Mouse (Mus musculus) heart, postnatal 25 days (tissue): ENCODE results near the gene Slc8b1. TPM values are rescaled to one million over a fixed set of nuclear protein-coding genes. Genes with fewer than 3 reads are reported as not detected.

Experiments
- DNase-seq: peaks from one replicate; pipeline ENCODE4 v3.0.0; 2022; ENCODE audit warnings: low spot score
- intact Hi-C: fragments of 180-260 bp; cut with DNase I; formaldehyde crosslinking; loops from one replicate; pipeline ENCODE4 v1.15.1; 2025
- total RNA-seq, 2 experiments: library from RNA; stranded (reverse); gene quantifications; 2 replicates each; pipeline ENCODE4 v1.2.3; 2021

The Slc8b1 gene
- 10 to 100 TPM in 1 of 2 experiments, 1 to 10 TPM in 1; 9.3 to 12.6 TPM for total RNA-seq

- DNase-seq, result peak; percentile 93
- intact Hi-C loops, result loop anchor here (5.0 kb wide), 1 partner anchor 76 kb away; the partner anchor contains the start of genes Iqcd and Tpcn1
These were observed at the start of gene Slc8b1 for GRCm38 (mm10) chr5:120510982-120511642. Gene Slc8b1 (plus strand): TSS chr5:120511168.

DNA sequence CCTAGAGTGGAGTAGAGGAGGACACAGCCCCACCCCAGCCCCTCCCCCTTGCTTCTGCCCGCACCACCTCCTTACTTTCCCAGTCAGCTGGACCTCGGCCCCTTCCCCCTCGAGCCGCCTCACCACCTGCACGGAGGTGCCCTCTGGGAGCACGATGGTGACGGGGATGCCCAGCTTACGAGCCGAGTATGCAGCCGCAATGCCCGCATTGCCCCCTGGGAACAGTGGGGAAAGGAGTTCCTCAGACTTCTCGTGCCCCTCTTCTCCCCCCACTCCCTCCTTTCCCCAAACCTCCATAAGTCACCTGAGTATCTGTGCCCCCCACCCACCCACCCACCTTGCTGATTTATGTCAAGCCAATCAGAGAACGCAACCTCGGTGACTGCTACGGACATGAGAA lies 49.1 kb upstream of the Slc8b1 start:
- intact Hi-C loops, result no loop called here
- DNase-seq, result no peak

- DNase-seq, result no peak
- intact Hi-C loops, result no loop called here
These were observed 46.6 kb upstream of the Slc8b1 start for GRCm38 (mm10) chr5:120464321-120464720.

DNA sequence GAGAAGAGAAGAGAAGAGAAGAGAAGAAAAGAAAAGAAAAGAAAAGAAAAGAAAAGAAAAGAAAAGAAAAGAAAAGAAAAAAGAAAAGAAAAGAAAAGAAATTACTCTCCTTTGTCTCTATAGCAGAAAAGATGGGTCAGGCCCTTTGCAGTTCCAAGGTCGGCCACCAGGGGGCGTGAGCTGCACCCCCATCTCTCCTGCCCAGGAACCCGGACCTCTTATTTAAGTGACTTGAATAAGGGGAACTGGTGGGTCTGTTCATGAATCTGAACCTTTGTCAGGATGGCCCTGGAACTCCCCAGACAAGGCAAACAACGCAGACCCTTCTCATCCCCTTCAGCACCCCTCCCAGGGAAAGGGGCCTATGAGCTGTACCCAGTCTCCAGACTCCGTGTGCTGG lies 45.9 kb upstream of the Slc8b1 start:
- DNase-seq, result no peak
- intact Hi-C loops, result no loop called here

GRCm38 (mm10) chr5:120465860-120466259 lies 45.1 kb upstream of the Slc8b1 start:
- peak; percentile 31 for DNase-seq
- intact Hi-C loops, result no loop called here

DNA sequence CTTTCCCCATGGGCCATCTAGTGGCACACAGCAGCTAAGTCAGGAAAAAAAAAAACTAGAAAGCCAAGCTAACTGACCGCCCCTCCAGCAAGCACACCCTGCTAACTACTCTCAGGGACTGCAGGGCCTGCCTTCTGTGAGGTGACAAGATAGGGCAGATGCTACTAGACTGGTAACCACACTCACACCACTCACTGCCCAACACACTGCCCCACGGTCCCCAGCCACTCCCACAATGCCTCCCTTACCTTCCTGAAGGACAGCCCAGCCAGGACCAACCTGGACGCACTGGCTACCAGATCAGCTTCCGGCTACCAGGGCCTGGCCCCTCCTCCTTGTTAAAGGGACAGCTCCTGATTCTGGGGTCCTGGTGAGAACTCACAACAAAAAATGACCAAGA lies 43.9 kb upstream of the Slc8b1 start:
- intact Hi-C loops, result no loop called here
- DNase-seq, result no peak

DNA sequence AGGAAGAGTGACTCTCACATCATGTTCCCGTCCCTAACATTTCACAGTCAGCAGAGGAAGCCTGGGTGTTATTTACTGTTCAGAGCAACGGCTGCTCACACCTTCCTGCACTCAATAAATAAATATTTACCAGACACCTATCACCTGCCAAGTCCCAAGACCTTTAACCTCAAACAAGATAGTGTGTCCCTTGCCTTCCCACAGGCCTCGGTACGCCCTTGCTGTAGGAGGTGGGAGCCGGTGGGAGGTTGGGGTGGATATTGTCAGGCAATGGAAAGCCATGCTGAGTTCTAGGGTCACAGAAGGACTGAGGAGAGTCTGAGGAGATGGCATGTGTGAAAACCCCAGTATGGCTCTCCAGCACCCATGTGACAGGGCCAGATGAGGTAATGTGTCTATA lies 42.6 kb upstream of the Slc8b1 start:
- no peak for DNase-seq

DNA sequence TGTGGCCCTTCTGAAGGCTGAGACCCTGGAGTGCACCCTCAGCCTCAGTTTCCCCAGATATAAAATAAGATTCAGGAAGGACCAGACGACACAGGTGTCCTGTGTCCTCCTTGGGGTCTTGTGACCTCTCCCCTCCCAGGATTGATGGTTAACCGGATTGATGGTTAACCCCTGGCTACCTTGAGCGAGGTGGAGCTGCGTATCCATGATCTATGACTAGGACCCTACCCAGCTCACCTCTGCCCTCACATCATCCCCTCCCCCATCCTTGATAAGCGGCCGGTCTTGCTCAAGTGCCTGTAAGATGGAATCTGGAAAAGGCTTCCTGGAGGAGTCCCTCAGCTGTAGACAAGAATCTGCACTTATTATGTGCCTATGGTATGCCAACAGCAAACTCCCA lies 42.1 kb upstream of the Slc8b1 start:
- DNase-seq, result no peak
- intact Hi-C loops, result no loop called here

More for the DNA sequence above, 42.6 kb upstream of the Slc8b1 start:
- intact Hi-C loops, result no loop called here

DNA sequence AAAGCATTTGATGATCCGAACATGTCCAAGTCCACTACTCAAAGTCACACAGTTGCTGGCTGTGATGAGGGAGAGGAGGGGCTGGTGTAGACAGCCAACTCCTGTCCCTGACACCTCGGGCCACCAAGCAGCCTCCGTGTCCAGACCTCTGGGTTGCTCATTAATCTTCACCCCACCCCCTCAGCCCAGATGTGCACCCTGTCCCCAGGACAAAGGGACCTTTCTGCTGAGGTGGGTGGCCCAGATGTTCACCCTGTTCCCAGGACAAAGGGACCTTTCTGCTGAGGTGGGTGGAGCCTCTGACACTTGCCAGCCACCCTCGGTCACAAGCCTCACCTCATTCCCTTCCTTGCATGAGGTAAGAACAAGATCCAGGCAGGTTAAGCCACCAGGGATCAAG lies 39.4 kb upstream of the Slc8b1 start:
- no peak for DNase-seq
- intact Hi-C loops, result no loop called here

- intact Hi-C loops, result no loop called here
- no peak for DNase-seq
These were observed 38.2 kb upstream of the Slc8b1 start, which contains the start of gene Sdsl for GRCm38 (mm10) chr5:120472770-120473169. Gene Sdsl (minus strand): TSS chr5:120472810.

GRCm38 (mm10) chr5:120473361-120473760 lies 37.6 kb upstream of the Slc8b1 start:
- intact Hi-C loops, result no loop called here
- no peak for DNase-seq

GRCm38 (mm10) chr5:120475861-120476260 lies 35.1 kb upstream of the Slc8b1 start:
- no peak for DNase-seq
- intact Hi-C loops, result no loop called here

GRCm38 (mm10) chr5:120476296-120476695 lies 34.7 kb upstream of the Slc8b1 start, which contains the start of gene Sds:
Gene Sds (plus strand): TSS chr5:120476526.
- intact Hi-C loops, result no loop called here
- no peak for DNase-seq

GRCm38 (mm10) chr5:120477993-120478392 lies 33.0 kb upstream of the Slc8b1 start:
- DNase-seq, result no peak
- intact Hi-C loops, result no loop called here

DNA sequence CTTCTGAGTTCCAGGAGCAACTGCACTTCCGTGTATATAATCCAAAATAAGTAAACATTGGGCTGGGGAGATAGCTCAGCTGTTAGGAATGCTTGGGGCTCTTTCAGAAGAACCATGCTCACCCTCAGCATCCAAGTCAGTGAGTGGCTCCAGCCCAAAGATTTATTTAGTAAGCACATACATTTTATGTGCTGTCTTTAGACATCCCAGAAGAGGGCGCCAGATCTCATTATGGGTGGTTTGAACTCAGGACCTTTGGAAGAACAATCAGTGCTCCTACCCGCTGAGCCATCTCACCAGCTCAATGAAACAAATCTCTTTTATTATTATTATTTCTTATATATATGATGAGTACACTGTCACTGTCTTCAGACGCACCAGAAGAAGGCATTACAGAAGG lies 31.4 kb upstream of the Slc8b1 start:
- intact Hi-C loops, result no loop called here
- no peak for DNase-seq

- intact Hi-C loops, result no loop called here
These were observed 29.8 kb upstream of the Slc8b1 start for GRCm38 (mm10) chr5:120481205-120481604.

DNA sequence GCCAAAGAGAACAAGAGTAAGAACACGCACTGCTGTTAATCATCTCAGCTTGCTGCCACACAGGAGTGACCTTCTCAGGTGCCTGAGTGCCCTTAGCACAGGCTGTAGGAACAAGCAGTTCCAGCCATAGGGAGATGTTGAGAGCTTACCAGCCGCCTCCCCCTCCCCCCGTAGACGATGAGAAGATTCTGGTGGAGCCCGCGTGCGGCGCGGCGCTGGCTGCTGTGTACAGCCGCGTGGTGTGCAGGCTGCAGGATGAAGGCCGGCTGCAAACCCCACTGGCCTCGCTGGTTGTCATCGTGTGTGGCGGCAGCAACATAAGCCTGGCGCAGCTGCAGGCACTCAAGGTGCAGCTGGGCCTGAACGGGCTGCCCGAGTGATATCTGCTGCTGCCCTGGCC lies 27.6 kb upstream of the Slc8b1 start:
- intact Hi-C loops, result no loop called here
- DNase-seq, result no peak

More at GRCm38 (mm10) chr5:120481205-120481604, 29.8 kb upstream of the Slc8b1 start:
- no peak for DNase-seq

DNA sequence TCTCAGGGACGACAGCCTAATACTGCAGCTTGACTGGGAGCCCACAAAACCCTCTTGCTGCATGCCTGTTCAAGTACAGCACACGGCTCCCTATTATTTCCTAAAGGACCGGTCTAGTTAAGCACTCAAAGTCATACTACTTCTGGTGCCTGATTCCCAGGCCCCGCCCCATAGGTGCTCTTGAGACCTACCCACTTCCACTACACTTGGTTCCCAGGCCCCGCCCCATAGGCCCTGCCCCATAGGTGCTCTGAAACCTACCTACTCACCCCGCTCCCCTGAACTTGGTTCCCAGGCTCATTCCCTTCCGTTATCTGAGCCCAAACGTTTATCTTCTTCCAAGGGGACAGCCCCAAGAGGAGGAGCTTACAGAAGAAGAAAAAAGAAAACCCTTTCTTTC lies 23.1 kb upstream of the Slc8b1 start:
- intact Hi-C loops, result no loop called here
- no peak for DNase-seq

- intact Hi-C loops, result no loop called here
- DNase-seq, result no peak
These were observed 20.2 kb upstream of the Slc8b1 start for GRCm38 (mm10) chr5:120490679-120491192.

DNA sequence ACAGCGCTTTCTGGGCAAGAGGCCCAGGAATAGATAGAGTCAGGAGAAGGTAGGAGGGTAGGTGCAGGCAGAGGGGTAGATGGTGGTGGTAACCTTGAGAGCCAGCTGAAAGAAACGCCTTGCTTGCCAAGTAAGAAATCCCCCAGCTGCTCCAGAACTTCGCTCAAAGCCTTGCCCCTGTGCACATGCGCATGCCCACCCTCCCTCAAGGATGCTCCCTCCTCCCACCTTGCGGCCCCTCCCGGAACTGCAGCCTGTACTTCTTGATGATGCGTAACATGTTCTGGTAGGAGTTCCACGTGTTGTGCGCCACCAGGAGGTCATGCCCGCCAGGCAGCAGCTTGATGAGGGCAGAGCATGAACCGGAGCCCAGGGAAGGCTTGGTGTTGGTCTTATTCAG lies 18.5 kb upstream of the Slc8b1 start:
- DNase-seq, result no peak

DNA sequence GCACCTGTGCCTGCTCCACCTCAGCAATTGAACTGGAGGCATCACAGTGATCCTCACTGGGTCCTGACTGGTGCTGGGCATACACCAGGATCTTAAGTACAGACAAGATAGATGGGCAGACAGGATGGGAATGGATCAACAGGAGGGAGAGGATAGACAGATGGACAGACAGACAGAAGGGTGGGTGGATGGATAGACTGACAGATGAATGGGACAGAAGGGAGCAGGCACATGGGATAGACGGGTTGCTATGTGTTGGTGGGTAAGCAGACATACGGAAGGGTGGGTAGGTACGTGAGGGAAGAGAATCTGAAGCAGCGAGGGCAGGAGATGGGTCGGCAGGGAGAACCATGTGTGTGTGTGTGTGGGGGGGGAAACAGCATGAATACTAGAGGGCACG lies 17.5 kb upstream of the Slc8b1 start:
- intact Hi-C loops, result no loop called here
- no peak for DNase-seq

More for the DNA sequence above, 18.5 kb upstream of the Slc8b1 start:
- intact Hi-C loops, result no loop called here

DNA sequence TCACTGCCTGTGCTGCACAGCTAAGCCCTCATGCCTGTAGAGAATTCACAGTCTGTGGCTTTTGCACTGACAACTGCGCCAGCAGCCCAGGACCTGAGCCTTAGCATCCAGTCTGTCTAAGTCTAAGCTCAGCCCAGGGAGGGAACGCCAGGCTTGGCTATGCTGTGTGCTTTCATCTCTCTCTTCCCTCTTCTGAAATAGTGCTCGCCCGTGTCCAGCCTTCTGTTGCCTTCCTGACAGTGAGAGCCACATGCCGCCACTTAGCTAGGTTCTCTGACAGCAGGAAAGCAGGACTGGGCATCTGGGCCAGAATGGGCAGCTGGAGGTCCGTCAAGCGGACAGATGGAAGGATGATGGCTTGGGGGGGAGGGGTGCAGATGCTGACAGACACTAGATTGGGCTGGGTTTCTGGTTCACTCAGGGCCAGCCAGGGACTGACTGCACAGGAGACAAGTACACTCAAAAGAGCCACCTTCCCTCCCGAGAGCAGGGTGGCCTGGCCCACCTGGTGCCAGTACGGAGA lies 17.0 kb upstream of the Slc8b1 start:
- DNase-seq, result no peak
- intact Hi-C loops, result no loop called here
